Mouse (Mus musculus): ENCODE measurements around the gene Adap1.

Gene Adap1

DNA sequence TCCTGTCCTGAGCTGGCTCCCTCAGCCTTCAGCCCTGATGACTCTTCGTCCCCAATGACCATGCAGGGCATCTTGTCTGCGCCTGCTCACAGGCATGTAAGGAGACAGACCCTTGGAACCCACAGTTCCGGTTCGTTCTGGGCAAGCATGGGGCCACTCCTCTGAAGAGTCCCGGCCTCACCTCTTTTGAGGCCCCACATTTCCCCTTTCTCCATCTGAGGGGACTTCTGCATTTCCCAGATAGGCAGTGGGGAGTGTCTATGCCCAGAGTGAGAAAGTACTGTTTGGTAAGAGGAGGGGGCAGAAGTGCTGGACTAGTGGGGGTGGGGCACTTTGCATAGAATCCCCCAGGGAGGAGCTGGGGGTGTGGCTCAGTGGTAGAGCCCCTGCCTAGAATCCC, 38.3 kb downstream of the Adap1 start:
- no peak for TF ChIP-seq GATA4 (IDR thresholded peaks at IDR 0.05; ENCODE audit: insufficient replicate concordance, low read length)

GRCm38 (mm10) chr5:139286142-139286941, 39.1 kb downstream of the Adap1 start:
- no peak for TF ChIP-seq GATA4 (IDR thresholded peaks at IDR 0.05; ENCODE audit: insufficient replicate concordance, low read length)

GRCm38 (mm10) chr5:139285383-139286067, 39.9 kb downstream of the Adap1 start:
- no peak for TF ChIP-seq GATA4 (IDR thresholded peaks at IDR 0.05; ENCODE audit: insufficient replicate concordance, low read length)

GRCm38 (mm10) chr5:139283460-139284180, 41.8 kb downstream of the Adap1 start:
- TF ChIP-seq GATA4 (IDR thresholded peaks at IDR 0.05; ENCODE audit: insufficient replicate concordance, low read length), result no peak

DNA sequence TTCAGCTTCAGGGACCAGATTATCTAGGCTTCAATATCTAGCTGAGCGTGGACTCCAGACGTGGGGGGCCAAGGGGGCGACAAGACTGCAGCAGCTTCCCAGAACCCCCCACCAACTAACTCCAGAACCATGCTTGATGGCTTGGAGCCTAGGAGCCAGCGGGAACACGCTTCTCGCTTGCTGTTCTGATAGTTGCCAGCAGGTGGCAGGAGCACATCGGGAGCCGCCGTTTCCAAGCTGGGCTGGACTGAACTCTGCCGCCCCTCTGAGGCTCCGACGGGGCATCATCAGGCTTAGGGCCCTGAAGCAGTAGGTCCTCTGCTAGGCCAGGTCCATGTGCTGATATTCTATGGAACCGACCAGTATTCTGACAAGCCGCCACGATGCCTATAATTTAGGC, 43.2 kb downstream of the Adap1 start:
- TF ChIP-seq GATA4 (IDR thresholded peaks at IDR 0.05; ENCODE audit: insufficient replicate concordance, low read length), result no peak

DNA sequence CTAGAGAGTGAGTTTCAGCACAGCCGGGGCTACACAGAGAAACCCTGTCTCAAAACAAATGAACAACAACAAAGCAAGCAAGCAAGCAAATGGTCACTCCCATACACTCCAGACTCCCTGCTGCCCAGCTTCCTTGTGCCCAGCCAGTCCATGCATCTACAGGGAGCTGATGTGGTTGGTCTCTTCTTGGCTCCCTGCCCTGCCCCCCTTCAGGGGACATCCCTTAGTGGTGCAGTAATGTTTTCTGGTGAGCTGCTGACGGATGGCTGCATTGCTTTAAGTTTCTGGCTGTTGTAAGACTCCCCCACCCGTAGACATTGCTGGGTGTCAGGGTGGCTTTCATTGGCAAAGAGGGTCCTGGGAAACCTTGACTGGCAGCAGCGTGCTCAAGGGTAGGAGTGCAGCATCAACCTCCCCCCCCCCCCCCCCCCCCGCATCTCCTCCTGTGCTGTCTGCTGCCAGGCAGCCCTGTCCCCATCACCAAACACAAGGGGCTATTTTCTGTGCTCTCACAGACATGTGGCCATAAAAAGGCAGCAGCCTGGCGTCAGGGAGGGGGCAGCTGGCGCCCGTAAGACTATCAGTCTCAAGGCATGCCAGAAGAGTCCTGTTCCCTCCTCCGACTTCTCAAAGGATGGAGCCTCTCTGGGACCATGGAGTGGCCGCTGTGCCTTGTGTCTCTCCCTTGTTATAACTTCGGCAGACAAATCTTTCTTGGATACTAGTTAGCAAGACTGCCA, 43.9 kb downstream of the Adap1 start:
- no peak for TF ChIP-seq GATA4 (IDR thresholded peaks at IDR 0.05; ENCODE audit: insufficient replicate concordance, low read length)

GRCm38 (mm10) chr5:139277287-139277686, 48.1 kb downstream of the Adap1 start:
- no peak for TF ChIP-seq GATA4 (IDR thresholded peaks at IDR 0.05; ENCODE audit: insufficient replicate concordance, low read length)

GRCm38 (mm10) chr5:139271994-139272554, 53.3 kb downstream of the Adap1 start:
- no peak for TF ChIP-seq GATA4 (IDR thresholded peaks at IDR 0.05; ENCODE audit: insufficient replicate concordance, low read length)

DNA sequence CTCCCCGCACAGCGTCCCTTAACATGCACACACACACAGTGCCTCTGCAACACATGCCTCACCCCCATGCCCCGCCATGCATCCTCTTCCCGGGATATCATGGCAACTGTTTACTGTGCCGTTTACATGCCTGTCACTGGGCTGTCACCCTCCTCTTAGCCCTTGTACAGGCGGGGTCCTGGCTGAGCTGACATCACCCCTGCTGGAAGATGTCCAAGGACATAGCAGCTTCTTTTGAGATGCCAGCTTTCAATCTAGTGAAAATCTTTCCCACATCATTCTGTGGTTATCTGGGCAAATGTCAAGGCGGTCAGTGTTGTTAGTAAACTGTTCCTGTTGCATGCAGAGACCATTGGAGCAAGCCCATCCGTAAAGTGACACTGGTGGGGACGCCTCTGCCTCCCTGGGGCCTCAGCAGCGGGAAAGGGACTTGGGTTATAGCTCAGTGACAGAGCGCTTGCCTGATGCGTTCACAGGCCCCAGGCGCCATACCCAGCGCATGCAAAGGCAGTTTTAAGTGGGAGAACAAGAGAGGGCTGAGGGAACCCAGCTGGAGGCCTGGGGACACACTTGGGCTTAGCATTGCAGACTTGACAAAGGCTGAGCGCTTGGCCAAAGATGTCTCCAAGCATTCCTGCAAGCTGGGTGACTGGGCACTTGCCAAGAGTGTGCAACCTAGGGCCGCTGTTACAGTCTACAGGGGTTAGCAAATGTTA, 54.5 kb downstream of the Adap1 start:
- TF ChIP-seq GATA4 (IDR thresholded peaks at IDR 0.05; ENCODE audit: insufficient replicate concordance, low read length), result no peak

GRCm38 (mm10) chr5:139267661-139268060, 57.8 kb downstream of the Adap1 start:
- TF ChIP-seq GATA4 (IDR thresholded peaks at IDR 0.05; ENCODE audit: insufficient replicate concordance, low read length), result no peak

GRCm38 (mm10) chr5:139261403-139261802, 64.0 kb downstream of the Adap1 start:
- TF ChIP-seq GATA4 (IDR thresholded peaks at IDR 0.05; ENCODE audit: insufficient replicate concordance, low read length), result no peak

DNA sequence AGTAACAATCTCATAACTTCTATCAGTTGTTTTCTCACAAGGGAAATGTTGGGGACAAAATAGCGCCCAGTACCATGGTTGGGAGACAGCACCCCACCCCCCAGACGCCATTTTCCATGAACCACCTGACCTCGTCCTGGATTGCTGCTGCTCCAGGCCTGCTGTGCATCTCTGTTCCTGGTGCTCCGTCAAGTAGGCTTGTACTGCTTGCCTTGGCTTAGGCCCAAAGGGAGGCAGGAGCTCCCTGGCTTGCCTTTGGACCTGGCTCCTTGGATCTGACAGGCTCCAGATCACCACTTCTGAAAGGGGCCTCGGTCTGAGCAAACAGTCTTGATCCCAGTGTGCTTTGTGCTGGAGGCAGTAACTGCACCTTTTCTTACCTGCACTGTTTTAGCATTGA, 65.6 kb downstream of the Adap1 start:
- TF ChIP-seq GATA4 (IDR thresholded peaks at IDR 0.05; ENCODE audit: insufficient replicate concordance, low read length), result no peak

DNA sequence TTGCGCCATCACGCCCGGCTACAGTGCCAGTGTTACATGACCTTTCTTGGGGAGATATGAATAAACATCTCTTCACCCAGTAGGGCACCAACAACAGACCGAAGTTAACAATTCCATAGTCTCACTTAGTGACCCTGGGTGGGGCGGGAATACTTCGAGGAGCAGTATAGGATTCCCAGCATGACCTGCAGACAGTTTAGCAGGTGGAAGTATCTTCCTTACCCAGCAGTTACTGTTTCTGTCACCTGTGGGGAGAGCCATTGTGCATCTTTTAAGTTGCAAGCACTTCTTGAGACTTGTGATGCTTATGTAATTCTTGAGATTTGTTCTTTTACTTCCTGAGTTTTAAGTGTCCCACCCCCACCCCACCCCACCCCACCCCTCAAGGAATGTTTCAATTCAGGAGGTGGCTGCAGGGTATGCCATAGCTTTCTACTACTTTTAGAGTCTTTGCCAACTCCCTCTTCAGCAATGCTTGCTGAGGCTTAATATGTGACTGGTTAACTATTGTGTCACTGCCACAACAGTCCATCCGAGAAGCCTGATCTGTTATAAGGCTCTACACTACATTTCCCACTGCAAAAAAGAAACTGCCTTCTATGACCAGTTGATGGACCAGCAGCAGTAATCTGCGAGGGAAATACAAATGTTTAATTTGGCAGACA, 66.9 kb downstream of the Adap1 start:
- no peak for TF ChIP-seq GATA4 (IDR thresholded peaks at IDR 0.05; ENCODE audit: insufficient replicate concordance, low read length)

- no peak for TF ChIP-seq GATA4 (IDR thresholded peaks at IDR 0.05; ENCODE audit: insufficient replicate concordance, low read length)
Observed at GRCm38 (mm10) chr5:139257818-139258217, 67.6 kb downstream of the Adap1 start.

All from liver, adult (tissue).